Mouse (Mus musculus): Measurements from ENCODE around the gene Birc5. TPM values are rescaled to one million over a fixed set of nuclear protein-coding genes. Genes with fewer than 3 reads are reported as not detected.
A peak's percentile ranks its signal among the peaks of the same experiment; 100 is the strongest.
"Not testable (repeated sequence)": the region's sequence is repeated elsewhere in the genome, so short reads cannot be mapped to it uniquely, and the experiment has no call there.

The Birc5 gene
- polyA plus RNA-seq, 1 experiment: 75.4 TPM

GRCm38 (mm10) chr11:117830401-117830800 is 18.6 kb upstream of the Birc5 start:
- DNase-seq: no peak

DNA sequence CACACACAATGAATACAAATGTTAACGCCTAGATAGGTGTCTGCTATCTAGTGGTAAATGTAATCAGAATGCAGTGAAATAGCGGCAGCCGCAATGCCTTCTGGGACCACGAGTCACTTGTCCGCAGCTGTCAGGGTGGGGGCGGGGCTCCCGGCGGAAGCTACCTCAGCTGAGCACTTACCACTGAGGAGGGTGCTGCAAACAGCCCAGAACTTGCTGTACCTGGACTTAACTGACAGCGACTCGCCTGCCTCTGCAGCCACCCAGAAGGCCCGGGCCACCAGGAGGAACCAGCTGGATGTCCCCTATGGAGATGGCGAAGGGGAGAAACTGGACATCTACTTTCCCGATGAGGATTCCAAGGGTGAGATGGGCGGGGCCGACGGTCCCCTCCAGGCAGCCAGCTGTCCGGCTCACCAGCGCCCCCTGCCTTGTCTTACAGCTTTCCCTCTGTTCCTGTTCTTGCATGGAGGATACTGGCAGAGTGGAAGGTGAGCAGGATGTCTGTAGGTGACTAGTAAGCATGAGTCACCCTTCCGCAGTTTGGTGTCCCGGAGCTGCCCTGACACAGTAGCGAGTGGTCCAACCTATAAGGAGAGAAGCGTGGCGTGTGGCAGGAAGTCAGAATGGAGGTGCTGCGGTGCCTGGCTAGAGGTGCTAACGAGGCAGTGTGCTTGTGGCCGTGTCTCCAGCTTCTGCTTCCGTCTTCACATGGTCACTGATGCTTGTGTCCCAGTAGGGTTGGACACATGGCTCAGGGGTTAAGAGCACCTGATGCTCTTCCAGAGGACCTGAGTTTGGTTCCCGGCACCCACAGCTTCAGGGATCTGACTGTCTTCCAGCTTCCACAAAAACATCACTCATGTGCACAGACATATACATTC is 16.7 kb upstream of the Birc5 start:
- H3K4me3 ChIP-seq (ENCODE audit: control insufficient read depth, insufficient read depth, low read length): peak overlapping the region; percentile 79
- H3K4me1 ChIP-seq (replicated peaks; ENCODE audit: control insufficient read depth, insufficient read depth, low read length): peaks cover 31% of the 10 kb centered on the region
- TF ChIP-seq POLR2A (IDR thresholded peaks at IDR 0.05; ENCODE audit: control insufficient read depth, extremely low read depth, insufficient read depth, low read length, poor library complexity): peak; percentile 54; the same call in 1 of the 2 replicates
- peak; percentile 97 for TF ChIP-seq CTCF (IDR thresholded peaks at IDR 0.05; ENCODE audit: borderline replicate concordance, control insufficient read depth, extremely low read depth, insufficient read depth, low read length, poor library complexity)
- peak overlapping the region; percentile 84 for H3K27ac ChIP-seq (ENCODE audit: control insufficient read depth, insufficient read depth, low read length)
- no peaks in the 10 kb centered on the region for H3K36me3 ChIP-seq (ENCODE audit: control insufficient read depth, insufficient read depth, low read length)
- 6% methylated on average over 28 of the region's 28 CpGs for WGBS
- peak; percentile 95 for DNase-seq
- no peaks in the 10 kb centered on the region for H3K27me3 ChIP-seq (ENCODE audit: control insufficient read depth, insufficient read depth, low read length)

More at GRCm38 (mm10) chr11:117830401-117830800, 18.6 kb upstream of the Birc5 start:
- no peak overlapping the region for H3K4me3 ChIP-seq (ENCODE audit: control insufficient read depth, insufficient read depth, low read length)
- no peak overlapping the region for H3K27ac ChIP-seq (ENCODE audit: control insufficient read depth, insufficient read depth, low read length)
- WGBS: 92% methylated on average over 9 of the region's 9 CpGs
- peaks cover 50% of the 10 kb centered on the region for H3K4me1 ChIP-seq (replicated peaks; ENCODE audit: control insufficient read depth, insufficient read depth, low read length)
- TF ChIP-seq CTCF (IDR thresholded peaks at IDR 0.05; ENCODE audit: borderline replicate concordance, control insufficient read depth, extremely low read depth, insufficient read depth, low read length, poor library complexity): no peak
- no peak for TF ChIP-seq POLR2A (IDR thresholded peaks at IDR 0.05; ENCODE audit: control insufficient read depth, extremely low read depth, insufficient read depth, low read length, poor library complexity)
- H3K36me3 ChIP-seq (ENCODE audit: control insufficient read depth, insufficient read depth, low read length): no peaks in the 10 kb centered on the region
- no peaks in the 10 kb centered on the region for H3K27me3 ChIP-seq (ENCODE audit: control insufficient read depth, insufficient read depth, low read length)

GRCm38 (mm10) chr11:117833509-117833908 is 15.5 kb upstream of the Birc5 start:
- H3K27ac ChIP-seq (ENCODE audit: control insufficient read depth, insufficient read depth, low read length); H3K27me3 ChIP-seq (ENCODE audit: control insufficient read depth, insufficient read depth, low read length); DNase-seq; H3K4me3 ChIP-seq (ENCODE audit: control insufficient read depth, insufficient read depth, low read length); H3K36me3 ChIP-seq (ENCODE audit: control insufficient read depth, insufficient read depth, low read length): not testable (repeated sequence)
- 92% methylated on average over 5 of the region's 6 CpGs for WGBS
- peaks cover 19% of the 10 kb centered on the region for H3K4me1 ChIP-seq (replicated peaks; ENCODE audit: control insufficient read depth, insufficient read depth, low read length)

GRCm38 (mm10) chr11:117834086-117834485 is 15.0 kb upstream of the Birc5 start:
- Histone ChIP-seq H3K36me3 (ENCODE audit: control insufficient read depth, insufficient read depth, low read length) (no peaks in the 10 kb centered on the region), H3K4me3 (ENCODE audit: control insufficient read depth, insufficient read depth, low read length) (no peak overlapping the region), H3K4me1 (replicated peaks; ENCODE audit: control insufficient read depth, insufficient read depth, low read length) (peaks cover 14% of the 10 kb centered on the region), H3K27ac (ENCODE audit: control insufficient read depth, insufficient read depth, low read length) (no peak overlapping the region), H3K27me3 (ENCODE audit: control insufficient read depth, insufficient read depth, low read length) (no peaks in the 10 kb centered on the region)
- DNase-seq: no peak
- TF ChIP-seq CTCF (IDR thresholded peaks at IDR 0.05; ENCODE audit: borderline replicate concordance, control insufficient read depth, extremely low read depth, insufficient read depth, low read length, poor library complexity) (no peak), POLR2A (IDR thresholded peaks at IDR 0.05; ENCODE audit: control insufficient read depth, extremely low read depth, insufficient read depth, low read length, poor library complexity) (no peak)
- whole genome bisulfite sequencing: 96% methylated on average over 8 of the region's 8 CpGs

GRCm38 (mm10) chr11:117836306-117836705 is 12.7 kb upstream of the Birc5 start:
- Histone ChIP-seq H3K36me3 (ENCODE audit: control insufficient read depth, insufficient read depth, low read length) (no peaks in the 10 kb centered on the region), H3K27ac (ENCODE audit: control insufficient read depth, insufficient read depth, low read length) (no peak overlapping the region), H3K27me3 (ENCODE audit: control insufficient read depth, insufficient read depth, low read length) (no peaks in the 10 kb centered on the region), H3K4me3 (ENCODE audit: control insufficient read depth, insufficient read depth, low read length) (no peak overlapping the region), H3K4me1 (replicated peaks; ENCODE audit: control insufficient read depth, insufficient read depth, low read length) (peaks cover 11% of the 10 kb centered on the region)
- TF ChIP-seq POLR2A (IDR thresholded peaks at IDR 0.05; ENCODE audit: control insufficient read depth, extremely low read depth, insufficient read depth, low read length, poor library complexity) (no peak), CTCF (IDR thresholded peaks at IDR 0.05; ENCODE audit: borderline replicate concordance, control insufficient read depth, extremely low read depth, insufficient read depth, low read length, poor library complexity) (no peak)
- WGBS: 73% methylated on average over 13 of the region's 13 CpGs
- DNase-seq: no peak

- 97% methylated on average over 2 of the region's 2 CpGs for WGBS
- DNase-seq: no peak
- Histone ChIP-seq H3K27me3 (ENCODE audit: control insufficient read depth, insufficient read depth, low read length) (no peaks in the 10 kb centered on the region), H3K36me3 (ENCODE audit: control insufficient read depth, insufficient read depth, low read length) (no peaks in the 10 kb centered on the region), H3K4me1 (replicated peaks; ENCODE audit: control insufficient read depth, insufficient read depth, low read length) (no peaks in the 10 kb centered on the region; the same call in 1 of the 2 replicates), H3K27ac (ENCODE audit: control insufficient read depth, insufficient read depth, low read length) (no peak overlapping the region), H3K4me3 (ENCODE audit: control insufficient read depth, insufficient read depth, low read length) (no peak overlapping the region)
- TF ChIP-seq CTCF (IDR thresholded peaks at IDR 0.05; ENCODE audit: borderline replicate concordance, control insufficient read depth, extremely low read depth, insufficient read depth, low read length, poor library complexity) (no peak), POLR2A (IDR thresholded peaks at IDR 0.05; ENCODE audit: control insufficient read depth, extremely low read depth, insufficient read depth, low read length, poor library complexity) (no peak)
Observed at GRCm38 (mm10) chr11:117838572-117838971, 10.5 kb upstream of the Birc5 start.
